Mouse (Mus musculus): ENCODE data around the gene Glrp1. TPM values are rescaled to one million over a fixed set of nuclear protein-coding genes. Genes with fewer than 3 reads are reported as not detected.
A peak's percentile ranks its signal among the peaks of the same experiment; 100 is the strongest.

Glrp1 gene
- polyA plus RNA-seq, 1 experiment from 2014 or later: 0.09 TPM

- peaks cover 100% of the 10 kb centered on the region for H3K4me1 ChIP-seq (replicated peaks)
- peak overlapping the region; percentile 72 for H3K4me2 ChIP-seq
- 32% methylated on average over 3 of the region's 3 CpGs for WGBS (ENCODE audit: insufficient replicate concordance)
- DNase-seq (no peak), ATAC-seq (ENCODE audit: low read depth) (peak; percentile 72)
- peak overlapping the region; percentile 63 for H3K9ac ChIP-seq
- H3K4me3 ChIP-seq (replicated peaks): peak overlapping the region; percentile 32
- H3K9me3 ChIP-seq (replicated peaks): no peaks in the 10 kb centered on the region
- H3K36me3 ChIP-seq: no peaks in the 10 kb centered on the region
- peak overlapping the region; percentile 96 for H3K27ac ChIP-seq
- no peaks in the 10 kb centered on the region for H3K27me3 ChIP-seq
Observed at GRCm38 (mm10) chr1:88492415-88492814, 17.5 kb downstream of the Glrp1 start.

- WGBS (ENCODE audit: insufficient replicate concordance): 8% methylated on average over 17 of the region's 17 CpGs
- DNase-seq (peak; percentile 85), ATAC-seq (ENCODE audit: low read depth) (peak; percentile 93)
- H3K9me3 ChIP-seq (replicated peaks): no peaks in the 10 kb centered on the region
- H3K4me1 ChIP-seq (replicated peaks): peaks cover 94% of the 10 kb centered on the region
- H3K9ac ChIP-seq: peak overlapping the region; percentile 63
- peak overlapping the region; percentile 96 for H3K27ac ChIP-seq
- H3K36me3 ChIP-seq: no peaks in the 10 kb centered on the region
- H3K4me3 ChIP-seq (replicated peaks): peak overlapping the region; percentile 32
- no peaks in the 10 kb centered on the region for H3K27me3 ChIP-seq
- H3K4me2 ChIP-seq: peak overlapping the region; percentile 72
Observed at GRCm38 (mm10) chr1:88491617-88492378, 18.1 kb downstream of the Glrp1 start.

DNA sequence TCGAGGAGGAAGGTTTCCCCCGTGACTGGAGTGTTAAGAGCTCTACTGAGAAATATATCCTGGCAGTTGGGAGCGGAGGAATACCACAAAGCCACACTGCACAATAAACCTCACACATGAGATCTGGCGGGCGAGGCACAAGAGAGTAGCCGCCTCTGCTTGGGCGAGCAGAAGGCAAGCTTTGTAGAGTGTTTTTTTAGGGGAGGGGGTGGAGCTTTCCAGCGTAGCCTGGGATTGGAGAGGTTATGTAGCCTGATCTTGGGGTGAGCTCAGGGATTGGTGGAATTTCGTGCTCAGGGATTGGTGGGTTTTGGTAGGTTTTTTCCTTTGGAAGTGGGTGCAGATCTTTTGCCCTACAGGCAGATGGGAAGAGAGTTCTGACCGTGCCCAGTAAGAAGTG, 19.7 kb downstream of the Glrp1 start:
- Histone ChIP-seq H3K27ac (peak overlapping the region; percentile 96), H3K4me3 (replicated peaks) (no peak overlapping the region), H3K9me3 (replicated peaks) (no peaks in the 10 kb centered on the region), H3K36me3 (no peaks in the 10 kb centered on the region), H3K4me2 (no peak overlapping the region), H3K4me1 (replicated peaks) (peaks cover 87% of the 10 kb centered on the region), H3K9ac (no peak overlapping the region), H3K27me3 (no peaks in the 10 kb centered on the region)
- no peak for ATAC-seq (ENCODE audit: low read depth)
- WGBS (ENCODE audit: insufficient replicate concordance): 78% methylated on average over 10 of the region's 10 CpGs
- DNase-seq: no peak

DNA sequence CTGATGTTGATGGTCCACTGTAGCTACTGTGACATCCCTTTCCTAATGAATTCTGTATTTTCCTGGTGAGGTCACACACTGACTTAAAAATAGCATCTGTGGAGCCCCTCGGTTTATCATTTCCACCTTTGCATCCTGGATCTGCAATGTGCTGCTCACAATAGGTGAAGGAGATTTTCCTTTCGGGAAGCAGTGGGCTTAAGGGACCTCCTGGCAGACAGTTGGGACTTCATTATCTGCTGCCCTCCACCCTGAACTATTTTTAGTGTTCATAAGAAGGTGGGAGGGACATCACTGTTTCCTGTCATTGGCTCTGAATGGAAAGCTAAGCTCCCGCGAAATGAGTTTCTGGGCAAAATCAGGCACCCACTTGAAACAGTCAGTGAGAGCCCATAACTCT, 20.9 kb downstream of the Glrp1 start:
- WGBS (ENCODE audit: insufficient replicate concordance): 14% methylated on average over 4 of the region's 4 CpGs
- no peak for ATAC-seq (ENCODE audit: low read depth)
- H3K4me3 ChIP-seq (replicated peaks): no peak overlapping the region

DNA sequence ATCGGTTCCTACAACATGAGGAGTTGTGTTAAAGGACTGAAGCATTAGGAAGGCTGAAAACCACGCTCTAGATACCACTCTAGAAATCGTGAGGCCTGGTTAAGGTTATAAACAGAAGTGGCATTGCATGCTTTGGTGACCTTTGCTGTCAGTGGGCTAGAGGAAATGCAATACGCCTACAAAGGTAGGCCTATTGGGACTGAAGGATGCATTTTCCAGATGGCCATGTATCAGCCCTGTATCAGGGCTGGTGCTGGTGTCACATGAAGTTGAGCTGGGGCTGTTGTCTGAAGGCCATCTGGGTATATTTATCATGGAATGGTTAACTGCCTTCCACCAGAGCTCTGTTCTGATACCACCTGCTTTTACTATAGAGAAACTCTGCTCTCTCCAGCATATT, 23.5 kb downstream of the Glrp1 start:
- ATAC-seq (ENCODE audit: low read depth) (no peak), DNase-seq (no peak)
- no peaks in the 10 kb centered on the region for H3K36me3 ChIP-seq
- peaks cover 85% of the 10 kb centered on the region for H3K4me1 ChIP-seq (replicated peaks)
- no peaks in the 10 kb centered on the region for H3K9me3 ChIP-seq (replicated peaks)
- H3K4me3 ChIP-seq (replicated peaks): no peak overlapping the region
- H3K27me3 ChIP-seq: no peaks in the 10 kb centered on the region
- no peak overlapping the region for H3K4me2 ChIP-seq
- WGBS (ENCODE audit: insufficient replicate concordance): 62% methylated on average over 4 of the region's 4 CpGs
- no peak overlapping the region for H3K9ac ChIP-seq
- peak overlapping the region; percentile 37 for H3K27ac ChIP-seq

More for the DNA sequence above, 20.9 kb downstream of the Glrp1 start:
- no peaks in the 10 kb centered on the region for H3K36me3 ChIP-seq
- no peak for DNase-seq
- no peaks in the 10 kb centered on the region for H3K27me3 ChIP-seq
- peaks cover 85% of the 10 kb centered on the region for H3K4me1 ChIP-seq (replicated peaks)
- no peaks in the 10 kb centered on the region for H3K9me3 ChIP-seq (replicated peaks)
- H3K27ac ChIP-seq: peak overlapping the region; percentile 96
- H3K9ac ChIP-seq: peak overlapping the region; percentile 47
- peak overlapping the region; percentile 18; the same call in 1 of the 2 replicates for H3K4me2 ChIP-seq

DNA sequence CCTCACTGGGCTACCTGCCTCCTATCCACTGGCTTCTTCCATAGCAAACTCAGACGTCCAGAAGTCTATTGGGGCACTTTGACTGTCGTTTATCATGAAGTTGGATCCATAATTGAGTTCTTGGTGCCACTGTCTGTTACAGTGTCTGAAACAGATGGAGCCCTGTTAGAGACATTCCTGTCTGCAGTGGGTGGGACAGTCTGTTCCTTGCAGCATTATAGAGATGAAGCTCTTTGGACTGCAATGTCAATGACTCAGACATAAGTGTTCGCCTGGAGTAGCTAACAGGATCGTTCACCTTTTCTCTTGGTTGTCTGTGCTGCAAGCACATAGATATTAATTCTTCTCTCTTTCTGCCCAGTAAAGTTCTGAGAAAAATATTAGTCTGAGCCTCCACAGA, 25.8 kb downstream of the Glrp1 start:
- 66% methylated on average over 4 of the region's 4 CpGs for WGBS (ENCODE audit: insufficient replicate concordance)
- ATAC-seq (ENCODE audit: low read depth): no peak
- no peaks in the 10 kb centered on the region for H3K9me3 ChIP-seq (replicated peaks)

GRCm38 (mm10) chr1:88482142-88483099, 27.4 kb downstream of the Glrp1 start:
- DNase-seq (peak; percentile 44), ATAC-seq (ENCODE audit: low read depth) (peak; percentile 90)
- H3K27me3 ChIP-seq: no peaks in the 10 kb centered on the region
- peak overlapping the region; percentile 59 for H3K9ac ChIP-seq
- H3K9me3 ChIP-seq (replicated peaks): no peaks in the 10 kb centered on the region
- H3K36me3 ChIP-seq: no peaks in the 10 kb centered on the region
- H3K4me3 ChIP-seq (replicated peaks): peak overlapping the region; percentile 18
- H3K4me1 ChIP-seq (replicated peaks): peaks cover 60% of the 10 kb centered on the region
- peak overlapping the region; percentile 59 for H3K4me2 ChIP-seq
- 24% methylated on average over 17 of the region's 17 CpGs for WGBS (ENCODE audit: insufficient replicate concordance)
- peak overlapping the region; percentile 92 for H3K27ac ChIP-seq

More for the DNA sequence above, 25.8 kb downstream of the Glrp1 start:
- no peaks in the 10 kb centered on the region for H3K27me3 ChIP-seq
- H3K4me3 ChIP-seq (replicated peaks): no peak overlapping the region
- peaks cover 76% of the 10 kb centered on the region for H3K4me1 ChIP-seq (replicated peaks)
- peak overlapping the region; percentile 92 for H3K27ac ChIP-seq
- DNase-seq: no peak
- H3K9ac ChIP-seq: no peak overlapping the region
- no peaks in the 10 kb centered on the region for H3K36me3 ChIP-seq
- H3K4me2 ChIP-seq: no peak overlapping the region

GRCm38 (mm10) chr1:88480594-88480993, 29.3 kb downstream of the Glrp1 start:
- Histone ChIP-seq H3K27ac (peak overlapping the region; percentile 21; the same call in 1 of the 2 replicates), H3K4me3 (replicated peaks) (no peak overlapping the region), H3K36me3 (no peaks in the 10 kb centered on the region), H3K4me1 (replicated peaks) (peaks cover 62% of the 10 kb centered on the region), H3K9me3 (replicated peaks) (no peaks in the 10 kb centered on the region), H3K9ac (no peak overlapping the region), H3K4me2 (no peak overlapping the region), H3K27me3 (peaks cover 4% of the 10 kb centered on the region; the same call in 1 of the 2 replicates)
- ATAC-seq (ENCODE audit: low read depth): no peak
- DNase-seq: no peak
- 85% methylated on average over 8 of the region's 8 CpGs for WGBS (ENCODE audit: insufficient replicate concordance)

DNA sequence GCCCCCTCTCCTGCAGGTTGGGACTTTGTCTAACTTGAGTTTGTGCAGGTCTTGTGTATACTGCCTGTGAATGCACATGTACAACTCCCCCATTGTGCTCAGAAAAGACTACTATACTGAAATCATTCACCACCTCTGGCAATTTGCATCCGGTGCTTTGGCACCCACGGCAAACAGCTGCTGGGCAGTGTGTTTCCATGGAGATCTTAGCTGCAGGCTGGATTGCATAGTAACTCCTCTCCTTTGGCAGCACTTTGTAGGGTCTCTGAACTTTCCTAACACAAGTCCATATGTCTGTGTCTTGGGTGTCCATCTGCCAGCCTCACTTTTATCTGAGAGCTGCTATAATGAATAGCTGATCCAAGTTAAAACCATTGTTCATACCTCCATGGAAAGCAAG, 31.7 kb downstream of the Glrp1 start:
- H3K36me3 ChIP-seq: no peaks in the 10 kb centered on the region
- WGBS (ENCODE audit: insufficient replicate concordance): 80% methylated on average over 2 of the region's 2 CpGs
- no peak for DNase-seq

GRCm38 (mm10) chr1:88476554-88477085, 33.2 kb downstream of the Glrp1 start:
- no peak for DNase-seq
- H3K27ac ChIP-seq: no peak overlapping the region
- peaks cover 41% of the 10 kb centered on the region for H3K4me1 ChIP-seq (replicated peaks)
- no peaks in the 10 kb centered on the region for H3K9me3 ChIP-seq (replicated peaks)
- H3K9ac ChIP-seq: no peak overlapping the region
- WGBS (ENCODE audit: insufficient replicate concordance): 89% methylated on average over 20 of the region's 20 CpGs
- H3K27me3 ChIP-seq: peaks cover 4% of the 10 kb centered on the region; the same call in 1 of the 2 replicates
- H3K4me2 ChIP-seq: no peak overlapping the region
- no peaks in the 10 kb centered on the region for H3K36me3 ChIP-seq
- no peak overlapping the region for H3K4me3 ChIP-seq (replicated peaks)
- ATAC-seq (ENCODE audit: low read depth): no peak

More for the DNA sequence above, 31.7 kb downstream of the Glrp1 start:
- no peak overlapping the region for H3K9ac ChIP-seq
- peaks cover 57% of the 10 kb centered on the region for H3K4me1 ChIP-seq (replicated peaks)
- H3K9me3 ChIP-seq (replicated peaks): no peaks in the 10 kb centered on the region
- H3K4me3 ChIP-seq (replicated peaks): no peak overlapping the region
- peaks cover 4% of the 10 kb centered on the region; the same call in 1 of the 2 replicates for H3K27me3 ChIP-seq
- H3K4me2 ChIP-seq: no peak overlapping the region
- no peak overlapping the region for H3K27ac ChIP-seq
- ATAC-seq (ENCODE audit: low read depth): no peak

- peaks cover 8% of the 10 kb centered on the region; the same call in 1 of the 2 replicates for H3K27me3 ChIP-seq
- H3K9ac ChIP-seq: no peak overlapping the region
- peaks cover 30% of the 10 kb centered on the region for H3K4me1 ChIP-seq (replicated peaks)
- 0 out of 2 replicates have a peak overlapping the region, but pooled peaks have one; percentile 19 for H3K27ac ChIP-seq
- H3K36me3 ChIP-seq: no peaks in the 10 kb centered on the region
- 9% methylated on average over 8 of the region's 8 CpGs for WGBS (ENCODE audit: insufficient replicate concordance)
- H3K4me2 ChIP-seq: 0 out of 2 replicates have a peak overlapping the region, but pooled peaks have one; percentile 2
- DNase-seq (no peak), ATAC-seq (ENCODE audit: low read depth) (peak; percentile 32)
- H3K9me3 ChIP-seq (replicated peaks): no peaks in the 10 kb centered on the region
- H3K4me3 ChIP-seq (replicated peaks): no peak overlapping the region
Observed at GRCm38 (mm10) chr1:88475502-88475953, 34.3 kb downstream of the Glrp1 start.

Measured in liver, embryonic 13.5 days (tissue).